Mouse (Mus musculus): ENCODE measurements around the gene Zfp646. TPM values are rescaled to one million over a fixed set of nuclear protein-coding genes. Genes with fewer than 3 reads are reported as not detected.

Gene Zfp646
- polyA plus RNA-seq, 1 experiment from 2014 or later: 19.9 TPM

DNA sequence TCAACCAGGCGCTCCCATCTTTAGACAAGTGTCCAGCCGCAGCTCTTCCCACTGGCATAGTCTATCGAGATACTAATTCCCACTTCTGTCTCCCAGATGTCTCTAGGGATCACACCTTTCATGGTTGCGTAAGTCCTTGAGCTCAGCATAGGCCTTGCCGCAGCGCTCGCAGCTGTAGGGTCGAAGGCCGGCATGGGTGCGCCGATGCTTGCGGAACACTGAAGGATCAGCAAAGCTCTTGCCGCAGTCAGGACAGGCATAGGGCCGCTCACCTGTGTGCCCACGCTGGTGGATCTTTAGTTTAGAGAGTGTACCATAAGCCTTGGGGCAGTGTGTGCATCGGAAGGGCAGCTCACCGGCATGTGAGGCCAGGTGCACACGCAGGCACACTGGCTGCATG, 8.4 kb upstream of the Zfp646 start:
- DNase-seq (ENCODE audit: low spot score): no peak
- no peaks in the 10 kb centered on the region for H3K27me3 ChIP-seq (replicated peaks; ENCODE audit: low read depth, poor library complexity, severe bottlenecking)
- peaks cover 89% of the 10 kb centered on the region for H3K36me3 ChIP-seq (replicated peaks)
- no peak overlapping the region for H3K27ac ChIP-seq (replicated peaks)
- no peak overlapping the region for H3K4me3 ChIP-seq
- no peaks in the 10 kb centered on the region for H3K9me3 ChIP-seq
- 96% methylated on average over 18 of the region's 18 CpGs for WGBS
- H3K4me1 ChIP-seq: no peaks in the 10 kb centered on the region

DNA sequence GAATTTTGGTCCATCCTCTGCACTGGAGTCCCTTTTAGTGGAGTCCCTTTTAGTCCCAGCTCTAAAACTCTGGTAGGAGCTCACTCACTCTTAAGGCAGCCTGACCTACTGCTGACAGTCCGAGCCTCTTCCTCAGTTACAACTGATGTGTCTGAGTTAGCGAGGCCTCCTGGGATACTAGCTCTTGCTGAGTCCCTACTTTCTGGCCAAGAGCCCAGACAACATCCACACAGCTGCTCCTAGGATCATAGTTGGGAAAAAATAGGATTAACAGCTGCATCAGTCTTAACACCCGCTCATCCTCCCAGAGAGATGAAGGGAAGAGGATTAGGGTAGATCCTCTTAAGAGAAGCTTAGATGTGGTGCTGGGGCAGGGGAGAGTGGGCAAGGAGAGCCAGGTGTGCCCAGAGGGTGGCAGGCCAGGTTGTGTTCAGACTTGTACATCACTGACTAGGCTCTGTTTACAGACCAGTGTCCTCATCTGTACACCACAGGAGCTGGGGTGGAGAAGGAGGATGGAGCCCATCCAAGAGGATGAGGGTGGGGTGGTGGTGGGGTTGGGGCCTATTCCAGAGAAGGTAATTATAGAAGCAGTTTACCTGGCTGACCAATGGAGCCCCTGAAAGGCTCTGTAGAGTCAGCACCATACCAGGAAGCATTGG, 6.7 kb upstream of the Zfp646 start:
- Histone ChIP-seq H3K27me3 (replicated peaks; ENCODE audit: low read depth, poor library complexity, severe bottlenecking) (no peaks in the 10 kb centered on the region), H3K9me3 (no peaks in the 10 kb centered on the region), H3K36me3 (replicated peaks) (peaks cover 98% of the 10 kb centered on the region), H3K4me3 (no peak overlapping the region), H3K4me1 (peaks cover 8% of the 10 kb centered on the region), H3K27ac (replicated peaks) (no peak overlapping the region)
- no peak for DNase-seq (ENCODE audit: low spot score)
- 89% methylated on average over 3 of the region's 3 CpGs for WGBS

- H3K9me3 ChIP-seq: no peaks in the 10 kb centered on the region
- H3K4me1 ChIP-seq: peaks cover 12% of the 10 kb centered on the region
- no peak overlapping the region for H3K27ac ChIP-seq (replicated peaks)
- DNase-seq (ENCODE audit: low spot score): no peak
- peaks cover 88% of the 10 kb centered on the region for H3K36me3 ChIP-seq (replicated peaks)
- no peaks in the 10 kb centered on the region for H3K27me3 ChIP-seq (replicated peaks; ENCODE audit: low read depth, poor library complexity, severe bottlenecking)
- WGBS: 84% methylated on average over 5 of the region's 5 CpGs
- H3K4me3 ChIP-seq: 0 out of 2 replicates have a peak overlapping the region, but pooled peaks have one; percentile 18
These were observed 5.7 kb upstream of the Zfp646 start for GRCm38 (mm10) chr7:127870136-127870821.

GRCm38 (mm10) chr7:127874812-127875626, 1.0 kb upstream of the Zfp646 start:
- WGBS: 5% methylated on average over 20 of the region's 20 CpGs
- Histone ChIP-seq H3K27ac (replicated peaks) (peak overlapping the region; percentile 96), H3K9me3 (no peaks in the 10 kb centered on the region), H3K4me1 (peaks cover 22% of the 10 kb centered on the region), H3K4me3 (peak overlapping the region; percentile 93), H3K27me3 (replicated peaks; ENCODE audit: low read depth, poor library complexity, severe bottlenecking) (no peaks in the 10 kb centered on the region), H3K36me3 (replicated peaks) (peaks cover 65% of the 10 kb centered on the region)
- no peak for DNase-seq (ENCODE audit: low spot score)

- no peaks in the 10 kb centered on the region for H3K27me3 ChIP-seq (replicated peaks; ENCODE audit: low read depth, poor library complexity, severe bottlenecking)
- H3K36me3 ChIP-seq (replicated peaks): peaks cover 65% of the 10 kb centered on the region
- H3K4me3 ChIP-seq: peak overlapping the region; percentile 93
- peak; percentile 99 for DNase-seq (ENCODE audit: low spot score)
- peak overlapping the region; percentile 96 for H3K27ac ChIP-seq (replicated peaks)
- peaks cover 22% of the 10 kb centered on the region for H3K4me1 ChIP-seq
- WGBS: under 1% methylated on average over 43 of the region's 43 CpGs
- H3K9me3 ChIP-seq: no peaks in the 10 kb centered on the region
These were observed 407 bp upstream of the Zfp646 start for GRCm38 (mm10) chr7:127875627-127876001.

DNA sequence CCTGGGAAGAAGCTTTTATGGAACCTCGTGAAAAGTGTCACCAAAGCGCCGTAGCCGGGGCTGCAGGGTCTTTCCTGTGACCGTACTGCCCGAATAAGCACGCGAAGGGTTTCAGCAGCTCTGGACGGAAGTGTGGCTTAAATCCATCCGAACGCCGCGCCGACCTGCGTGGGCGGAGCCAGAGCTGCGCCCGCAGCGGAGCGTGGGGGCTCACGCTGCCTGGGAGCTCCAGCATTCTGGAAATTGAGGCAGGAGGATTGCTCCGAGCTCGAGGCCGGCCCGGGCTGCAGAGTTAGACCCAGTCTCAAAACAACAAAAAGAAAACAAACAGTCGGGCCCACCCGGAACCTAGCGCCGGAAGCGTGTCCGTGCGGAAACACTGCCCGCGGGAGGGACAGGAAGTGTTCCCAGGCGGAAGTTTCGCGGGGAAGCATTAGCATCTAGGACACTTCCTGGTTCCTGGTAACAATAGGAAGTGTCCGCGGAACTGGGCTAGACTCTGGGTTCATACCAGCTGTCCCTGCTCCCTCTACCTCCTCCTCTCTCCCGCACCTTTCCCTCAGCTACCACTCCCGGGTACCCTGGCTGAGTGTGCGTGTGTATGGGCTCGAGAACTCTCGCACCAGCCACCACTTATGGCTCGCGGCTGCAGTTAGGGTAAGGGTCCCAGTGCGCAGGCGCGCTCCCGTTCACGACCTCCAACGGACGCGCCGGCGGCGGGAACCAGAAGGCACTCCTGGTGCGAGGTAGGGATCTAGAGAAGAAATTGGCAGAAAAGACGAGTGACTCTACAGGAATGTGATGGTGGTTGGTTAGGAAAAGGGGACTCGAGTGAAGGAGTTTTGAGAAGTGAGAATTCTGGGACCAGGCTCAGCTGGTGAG, 687 bp downstream of the Zfp646 start, which contains the start of gene Zfp668:
TSS of gene Zfp668 (minus strand) at position 362 of the 882 bp plus-strand sequence.
- WGBS: under 1% methylated on average over 60 of the region's 60 CpGs
- DNase-seq (ENCODE audit: low spot score): peak; percentile 93

DNA sequence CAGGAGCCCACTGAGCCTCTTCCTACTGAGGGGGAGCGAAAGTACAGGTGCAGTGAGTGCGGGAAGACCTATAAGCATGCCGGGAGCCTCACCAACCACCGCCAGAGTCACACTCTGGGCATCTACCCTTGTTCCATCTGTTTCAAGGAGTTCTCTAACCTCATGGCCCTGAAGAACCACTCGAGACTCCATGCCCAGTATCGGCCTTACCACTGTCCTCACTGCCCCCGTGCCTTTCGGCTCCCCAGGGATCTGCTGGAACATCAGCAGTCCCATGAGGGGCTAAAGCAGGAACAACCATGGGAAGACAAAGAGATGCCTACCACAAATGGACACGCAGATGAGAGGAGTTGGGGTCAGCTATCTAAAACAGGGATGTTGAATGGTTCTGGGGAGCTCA, 3.3 kb downstream of the Zfp646 start:
- H3K4me3 ChIP-seq: 0 out of 2 replicates have a peak overlapping the region, but pooled peaks have one; percentile 1
- H3K27ac ChIP-seq (replicated peaks): no peak overlapping the region
- no peak for DNase-seq (ENCODE audit: low spot score)
- peaks cover 68% of the 10 kb centered on the region for H3K36me3 ChIP-seq (replicated peaks)
- H3K4me1 ChIP-seq: peaks cover 33% of the 10 kb centered on the region
- no peaks in the 10 kb centered on the region for H3K9me3 ChIP-seq
- WGBS: 97% methylated on average over 9 of the region's 9 CpGs
- no peaks in the 10 kb centered on the region for H3K27me3 ChIP-seq (replicated peaks; ENCODE audit: low read depth, poor library complexity, severe bottlenecking)

More for the DNA sequence above, 687 bp downstream of the Zfp646 start, which contains the start of gene Zfp668:
- peak within 1 kb of the TSS; percentile 93 for H3K4me3 ChIP-seq
- H3K4me1 ChIP-seq: peaks cover 22% of the 10 kb centered on the region
- H3K36me3 ChIP-seq (replicated peaks): peaks cover 65% of the 10 kb centered on the region
- H3K27ac ChIP-seq (replicated peaks): peak within 1 kb of the TSS; percentile 96
- no peaks in the 10 kb centered on the region for H3K27me3 ChIP-seq (replicated peaks; ENCODE audit: low read depth, poor library complexity, severe bottlenecking)
- H3K9me3 ChIP-seq: no peaks in the 10 kb centered on the region

- Histone ChIP-seq H3K27ac (replicated peaks) (no peak overlapping the region), H3K4me1 (peaks cover 29% of the 10 kb centered on the region), H3K36me3 (replicated peaks) (peaks cover 79% of the 10 kb centered on the region), H3K4me3 (no peak overlapping the region), H3K9me3 (no peaks in the 10 kb centered on the region), H3K27me3 (replicated peaks; ENCODE audit: low read depth, poor library complexity, severe bottlenecking) (no peaks in the 10 kb centered on the region)
- DNase-seq (ENCODE audit: low spot score): no peak
- 92% methylated on average over 12 of the region's 12 CpGs for WGBS
These were observed 4.4 kb downstream of the Zfp646 start for GRCm38 (mm10) chr7:127880431-127880830.

- no peak for DNase-seq (ENCODE audit: low spot score)
- Histone ChIP-seq H3K4me3 (no peak overlapping the region), H3K4me1 (peaks cover 22% of the 10 kb centered on the region), H3K27ac (replicated peaks) (no peak overlapping the region), H3K9me3 (no peaks in the 10 kb centered on the region), H3K36me3 (replicated peaks) (peaks cover 100% of the 10 kb centered on the region), H3K27me3 (replicated peaks; ENCODE audit: low read depth, poor library complexity, severe bottlenecking) (no peaks in the 10 kb centered on the region)
- 76% methylated on average over 6 of the region's 6 CpGs for WGBS
These were observed 9.9 kb downstream of the Zfp646 start for GRCm38 (mm10) chr7:127885951-127886350.

GRCm38 (mm10) chr7:127886551-127886950, 10.5 kb downstream of the Zfp646 start:
- H3K36me3 ChIP-seq (replicated peaks): peaks cover 100% of the 10 kb centered on the region
- no peaks in the 10 kb centered on the region for H3K27me3 ChIP-seq (replicated peaks; ENCODE audit: low read depth, poor library complexity, severe bottlenecking)
- WGBS: 95% methylated on average over 6 of the region's 6 CpGs
- H3K27ac ChIP-seq (replicated peaks): no peak overlapping the region
- no peak overlapping the region for H3K4me3 ChIP-seq
- DNase-seq (ENCODE audit: low spot score): no peak
- no peaks in the 10 kb centered on the region for H3K9me3 ChIP-seq
- peaks cover 22% of the 10 kb centered on the region for H3K4me1 ChIP-seq

GRCm38 (mm10) chr7:127887191-127887590, 11.2 kb downstream of the Zfp646 start:
- no peak overlapping the region for H3K27ac ChIP-seq (replicated peaks)
- peaks cover 20% of the 10 kb centered on the region for H3K4me1 ChIP-seq
- no peak overlapping the region for H3K4me3 ChIP-seq
- H3K27me3 ChIP-seq (replicated peaks; ENCODE audit: low read depth, poor library complexity, severe bottlenecking): no peaks in the 10 kb centered on the region
- 90% methylated on average over 8 of the region's 8 CpGs for WGBS
- no peaks in the 10 kb centered on the region for H3K9me3 ChIP-seq
- DNase-seq (ENCODE audit: low spot score): no peak
- peaks cover 98% of the 10 kb centered on the region for H3K36me3 ChIP-seq (replicated peaks)

DNA sequence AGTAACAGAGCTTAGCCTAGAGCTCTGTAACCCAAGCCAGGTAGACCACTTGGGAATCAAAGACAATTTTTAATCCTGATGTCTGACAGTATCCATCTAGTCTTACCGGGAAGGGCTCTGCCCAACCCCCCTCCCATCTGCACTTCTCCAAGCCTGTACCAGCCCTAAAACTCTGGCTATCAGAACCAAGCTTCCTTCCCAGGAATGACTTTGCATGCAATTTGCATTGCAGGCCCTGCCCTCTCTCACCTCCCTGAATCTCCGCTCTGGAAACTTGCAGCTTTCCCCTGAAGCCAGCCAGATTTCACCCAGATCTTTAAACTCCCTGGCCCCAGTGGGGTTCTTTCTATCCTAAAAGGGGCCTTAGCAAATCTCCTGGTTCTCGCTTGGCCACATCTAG, 11.8 kb downstream of the Zfp646 start:
- H3K36me3 ChIP-seq (replicated peaks): peaks cover 98% of the 10 kb centered on the region

More for the DNA sequence above, 11.8 kb downstream of the Zfp646 start:
- no peak for DNase-seq (ENCODE audit: low spot score)
- H3K4me3 ChIP-seq: no peak overlapping the region
- H3K27me3 ChIP-seq (replicated peaks; ENCODE audit: low read depth, poor library complexity, severe bottlenecking): no peaks in the 10 kb centered on the region
- H3K27ac ChIP-seq (replicated peaks): no peak overlapping the region
- WGBS: 83% methylated on average over 3 of the region's 3 CpGs
- peaks cover 15% of the 10 kb centered on the region for H3K4me1 ChIP-seq
- no peaks in the 10 kb centered on the region for H3K9me3 ChIP-seq
